Mouse (Mus musculus) hindbrain, embryonic 14.5 days (tissue): Measurements from ENCODE around the gene Park7. TPM values are rescaled to one million over a fixed set of nuclear protein-coding genes. Genes with fewer than 3 reads are reported as not detected.

ENCODE experiments used
- ATAC-seq: fragments of 200-750 bp; cut with Nextera tagmentation; 2 replicates; pipeline ENCODE4 v1.8.0; 2017; ENCODE audit warnings: moderate number of reproducible peaks, mild to moderate bottlenecking, moderate TSS enrichment, moderate library complexity; ENCODE audit not compliant: low FRiP score
- DNase-seq: peaks from one replicate; pipeline ENCODE4 v3.0.0-alpha.2; 2015; ENCODE audit warnings: low spot score
- H3K27ac ChIP-seq: fragments of 300-500 bp; sonication (generic); 2 replicates; pipeline ENCODE4 v1.5.1; 2014; ENCODE audit warnings: mild to moderate bottlenecking, moderate library complexity
- H3K27me3 ChIP-seq: fragments of 300-500 bp; sonication (generic); 2 replicates; pipeline ENCODE4 v1.6.1; 2014; ENCODE audit warnings: mild to moderate bottlenecking, low read length, mixed read lengths; ENCODE audit not compliant: control insufficient read depth, insufficient read depth
- H3K36me3 ChIP-seq: fragments of 300-500 bp; sonication (generic); replicated peaks from 2 replicates; pipeline ENCODE4 v1.6.1; 2014; ENCODE audit not compliant: control insufficient read depth, insufficient read depth
- H3K4me1 ChIP-seq: fragments of 300-500 bp; sonication (generic); replicated peaks from 2 replicates; pipeline ENCODE4 v1.6.1; 2014; ENCODE audit warnings: antibody characterized with exemption, low read length, mixed read lengths; ENCODE audit not compliant: control insufficient read depth, insufficient read depth
- H3K4me2 ChIP-seq: fragments of 300-500 bp; sonication (generic); replicated peaks from 2 replicates; pipeline ENCODE4 v1.6.1; 2014; ENCODE audit warnings: mild to moderate bottlenecking, moderate library complexity
- H3K4me3 ChIP-seq: fragments of 300-500 bp; sonication (generic); replicated peaks from 2 replicates; pipeline ENCODE4 v1.5.1; 2014; ENCODE audit warnings: mild to moderate bottlenecking, low read length
- H3K9ac ChIP-seq: fragments of 300-500 bp; sonication (generic); 2 replicates; pipeline ENCODE4 v1.6.1; 2014
- H3K9me3 ChIP-seq: fragments of 300-500 bp; sonication (generic); 2 replicates; pipeline ENCODE4 v1.6.1; 2016; ENCODE audit warnings: low read length; ENCODE audit not compliant: control insufficient read depth
- WGBS: fragments of 180-500 bp; shearing (Covaris S2); extraction: QIAGEN DNeasy Blood & Tissue Kit; methylation state at CpG from one replicate; pipeline ENCODE4 v1.1.7; 2014; 5-methylcytosine and 5-hydroxymethylcytosine counted together
- polyA plus RNA-seq: library from polyadenylated mRNA; unstranded; fragments of >200 nt; fragmentation: Nextera tagmentation; extraction: Ambion mirVana; gene quantifications from 2 replicates; pipeline ENCODE4 v1.2.1, GENCODE M21; 2014

Park7 gene
- polyA plus RNA-seq, 1 experiment from 2014 or later, result 392 TPM

GRCm38 (mm10) chr4:150871392-150872138, 42.7 kb downstream of the Park7 start:
- H3K9ac ChIP-seq, result peak overlapping the region; percentile 20; the same call in 1 of the 2 replicates
- H3K4me1 ChIP-seq, result peaks cover 16% of the 10 kb centered on the region
- ATAC-seq (peak; percentile 75; the same call in 1 of the 2 replicates), DNase-seq (no peak)
- 30% methylated on average over 10 of the region's 10 CpGs for WGBS
- H3K4me2 ChIP-seq, result no peak overlapping the region
- no peaks in the 10 kb centered on the region for H3K27me3 ChIP-seq
- no peak overlapping the region for H3K4me3 ChIP-seq
- H3K36me3 ChIP-seq, result peaks cover 25% of the 10 kb centered on the region
- peak overlapping the region; percentile 59 for H3K27ac ChIP-seq
- H3K9me3 ChIP-seq, result no peaks in the 10 kb centered on the region

GRCm38 (mm10) chr4:150870963-150871391, 43.3 kb downstream of the Park7 start:
- H3K4me1 ChIP-seq, result peaks cover 16% of the 10 kb centered on the region
- ATAC-seq (no peak), DNase-seq (no peak)
- H3K4me2 ChIP-seq, result no peak overlapping the region
- H3K36me3 ChIP-seq, result peaks cover 31% of the 10 kb centered on the region
- H3K4me3 ChIP-seq, result no peak overlapping the region
- no peaks in the 10 kb centered on the region for H3K9me3 ChIP-seq
- no peak overlapping the region for H3K9ac ChIP-seq
- H3K27me3 ChIP-seq, result no peaks in the 10 kb centered on the region
- H3K27ac ChIP-seq, result no peak overlapping the region
- 85% methylated on average over 13 of the region's 13 CpGs for WGBS

GRCm38 (mm10) chr4:150869276-150870197, 44.7 kb downstream of the Park7 start:
- peaks cover 39% of the 10 kb centered on the region for H3K36me3 ChIP-seq
- ATAC-seq, result no peak
- H3K9me3 ChIP-seq, result no peaks in the 10 kb centered on the region
- no peaks in the 10 kb centered on the region for H3K27me3 ChIP-seq
- H3K4me3 ChIP-seq, result no peak overlapping the region
- H3K9ac ChIP-seq, result no peak overlapping the region
- DNase-seq, result no peak
- H3K4me2 ChIP-seq, result no peak overlapping the region
- peaks cover 16% of the 10 kb centered on the region for H3K4me1 ChIP-seq
- no peak overlapping the region for H3K27ac ChIP-seq
- 75% methylated on average over 17 of the region's 17 CpGs for WGBS

GRCm38 (mm10) chr4:150868859-150869258, 45.4 kb downstream of the Park7 start:
- H3K4me2 ChIP-seq, result no peak overlapping the region
- H3K27ac ChIP-seq, result no peak overlapping the region
- H3K9me3 ChIP-seq, result no peaks in the 10 kb centered on the region
- no peak for ATAC-seq
- no peak overlapping the region for H3K4me3 ChIP-seq
- H3K27me3 ChIP-seq, result no peaks in the 10 kb centered on the region
- no peak for DNase-seq
- WGBS, result 92% methylated on average over 2 of the region's 2 CpGs
- H3K36me3 ChIP-seq, result peaks cover 39% of the 10 kb centered on the region
- no peak overlapping the region for H3K9ac ChIP-seq
- H3K4me1 ChIP-seq, result peaks cover 16% of the 10 kb centered on the region

DNA sequence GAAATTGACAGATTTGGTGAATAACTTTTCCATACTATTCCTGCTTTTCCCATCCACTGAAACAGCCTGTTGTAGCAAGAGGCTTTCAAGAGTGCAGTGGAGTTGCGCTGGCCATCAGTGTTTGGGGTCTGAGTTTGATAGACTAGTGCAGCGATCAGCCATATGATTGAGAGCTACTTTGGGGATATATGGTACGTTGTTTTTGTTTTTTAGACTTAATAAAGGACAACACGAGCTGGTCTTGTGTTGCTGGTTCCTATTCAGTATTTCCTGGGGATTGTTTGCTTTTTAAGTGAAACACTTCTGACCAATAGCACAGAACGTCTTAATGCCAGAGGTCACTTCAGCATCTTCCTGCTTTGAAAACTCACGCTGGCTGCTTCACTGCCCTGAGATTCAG, 46.1 kb downstream of the Park7 start:
- Histone ChIP-seq H3K9me3 (no peaks in the 10 kb centered on the region), H3K36me3 (peaks cover 39% of the 10 kb centered on the region), H3K4me1 (peaks cover 16% of the 10 kb centered on the region), H3K4me3 (no peak overlapping the region), H3K27ac (no peak overlapping the region), H3K27me3 (no peaks in the 10 kb centered on the region), H3K9ac (no peak overlapping the region), H3K4me2 (no peak overlapping the region)
- ATAC-seq (no peak), DNase-seq (no peak)
- WGBS, result 86% methylated on average over 6 of the region's 6 CpGs

GRCm38 (mm10) chr4:150866494-150866893, 47.7 kb downstream of the Park7 start:
- Histone ChIP-seq H3K4me3 (no peak overlapping the region), H3K27ac (no peak overlapping the region), H3K4me1 (peaks cover 7% of the 10 kb centered on the region), H3K9ac (no peak overlapping the region), H3K27me3 (no peaks in the 10 kb centered on the region), H3K36me3 (peaks cover 39% of the 10 kb centered on the region), H3K4me2 (no peak overlapping the region), H3K9me3 (no peaks in the 10 kb centered on the region)
- WGBS, result 95% methylated on average over 12 of the region's 12 CpGs
- DNase-seq (no peak), ATAC-seq (no peak)

GRCm38 (mm10) chr4:150866069-150866468, 48.2 kb downstream of the Park7 start:
- Histone ChIP-seq H3K9ac (no peak overlapping the region), H3K4me3 (no peak overlapping the region), H3K4me1 (peaks cover 2% of the 10 kb centered on the region), H3K36me3 (peaks cover 39% of the 10 kb centered on the region), H3K9me3 (no peaks in the 10 kb centered on the region), H3K4me2 (no peak overlapping the region), H3K27me3 (no peaks in the 10 kb centered on the region), H3K27ac (no peak overlapping the region)
- ATAC-seq (no peak), DNase-seq (no peak)
- WGBS, result 90% methylated on average over 11 of the region's 11 CpGs

DNA sequence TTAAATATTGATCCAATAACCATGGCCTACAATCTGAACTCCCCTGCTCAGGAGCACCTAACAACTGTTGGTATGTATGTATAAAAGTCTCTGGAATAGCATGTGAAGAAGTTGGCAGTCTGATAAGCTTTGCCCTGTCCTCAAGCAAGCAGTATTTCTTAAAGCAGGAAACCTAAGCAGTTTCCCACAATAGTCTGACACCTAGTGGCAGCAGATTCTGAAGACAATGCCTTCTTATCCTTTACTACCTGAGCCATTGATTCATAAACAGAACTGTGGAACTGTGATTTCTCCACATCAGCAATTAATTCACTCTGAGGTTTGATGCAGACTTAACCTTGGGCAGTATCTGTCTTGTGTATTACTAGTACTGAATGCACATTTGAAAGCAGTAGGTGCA, 48.9 kb downstream of the Park7 start:
- no peaks in the 10 kb centered on the region for H3K9me3 ChIP-seq
- no peak overlapping the region for H3K4me3 ChIP-seq
- H3K4me1 ChIP-seq, result no peaks in the 10 kb centered on the region
- DNase-seq (peak; percentile 73), ATAC-seq (no peak)
- no peaks in the 10 kb centered on the region for H3K27me3 ChIP-seq
- no peak overlapping the region for H3K4me2 ChIP-seq
- H3K9ac ChIP-seq, result no peak overlapping the region
- peaks cover 39% of the 10 kb centered on the region for H3K36me3 ChIP-seq
- no peak overlapping the region for H3K27ac ChIP-seq

DNA sequence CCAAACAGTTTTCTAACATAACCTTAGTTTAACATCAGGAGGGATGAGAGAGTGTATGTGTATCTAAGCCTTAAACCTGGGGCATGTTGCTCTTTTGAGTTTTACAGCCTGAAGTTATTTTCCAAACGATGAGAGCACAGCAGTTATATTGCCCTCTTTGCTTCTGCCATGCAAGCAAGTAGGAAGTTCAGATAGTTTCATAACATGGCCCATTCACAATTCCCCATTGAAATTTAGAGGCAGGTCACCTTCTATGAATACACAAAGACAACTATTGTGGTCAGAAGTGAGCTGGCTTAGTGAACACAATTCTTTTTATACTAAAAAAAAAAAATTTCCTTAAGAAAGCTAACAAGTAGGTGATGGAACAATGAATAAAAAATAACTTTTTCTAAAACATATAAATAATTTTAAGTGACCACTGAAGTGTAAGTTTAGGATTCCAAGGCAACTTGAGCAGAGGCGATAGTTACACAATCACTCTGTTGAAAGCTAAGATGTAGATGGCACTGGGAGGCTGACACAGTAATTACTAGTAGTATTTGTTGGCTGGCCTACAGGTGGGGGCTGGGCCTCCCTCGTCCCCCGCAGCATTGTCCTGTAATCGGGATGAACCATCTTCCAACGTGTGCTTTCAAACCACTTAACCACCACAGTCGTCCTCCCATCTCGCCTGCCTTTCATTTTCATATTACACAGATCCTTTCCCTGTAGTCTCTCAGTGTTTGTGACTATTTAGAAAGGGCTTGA, 51.4 kb downstream of the Park7 start:
- 54% methylated on average over 8 of the region's 8 CpGs for whole genome bisulfite sequencing
- Histone ChIP-seq H3K4me1 (no peaks in the 10 kb centered on the region), H3K4me2 (no peak overlapping the region), H3K9me3 (no peaks in the 10 kb centered on the region), H3K36me3 (peaks cover 26% of the 10 kb centered on the region), H3K9ac (no peak overlapping the region), H3K27me3 (no peaks in the 10 kb centered on the region), H3K4me3 (no peak overlapping the region), H3K27ac (no peak overlapping the region)
- DNase-seq (no peak), ATAC-seq (no peak)
